Mouse (Mus musculus): Measurements from ENCODE around the gene Smg7. TPM values are rescaled to one million over a fixed set of nuclear protein-coding genes. Genes with fewer than 3 reads are reported as not detected.

The Smg7 gene
- polyA plus RNA-seq, 1 experiment from 2014 or later = 25.9 TPM

GRCm38 (mm10) chr1:152819558-152819957 is 82.9 kb downstream of the Smg7 start:
- Histone ChIP-seq H3K27ac (no peak overlapping the region), H3K9me3 (no peaks in the 10 kb centered on the region), H3K36me3 (no peaks in the 10 kb centered on the region), H3K4me3 (no peak overlapping the region), H3K4me2 (no peak overlapping the region), H3K4me1 (peaks cover 7% of the 10 kb centered on the region), H3K9ac (no peak overlapping the region), H3K27me3 (no peaks in the 10 kb centered on the region)
- no peak for ATAC-seq (ENCODE audit: insufficient number of reproducible peaks, low FRiP score, low TSS enrichment, low read depth)
- WGBS = 78% methylated on average over 6 of the region's 6 CpGs

GRCm38 (mm10) chr1:152817794-152818193 is 84.7 kb downstream of the Smg7 start:
- H3K4me1 ChIP-seq = peaks cover 7% of the 10 kb centered on the region
- no peak overlapping the region for H3K9ac ChIP-seq
- H3K9me3 ChIP-seq = no peaks in the 10 kb centered on the region
- no peak overlapping the region for H3K27ac ChIP-seq
- no peaks in the 10 kb centered on the region for H3K36me3 ChIP-seq
- ATAC-seq (ENCODE audit: insufficient number of reproducible peaks, low FRiP score, low TSS enrichment, low read depth) = no peak
- H3K27me3 ChIP-seq = no peaks in the 10 kb centered on the region
- no peak overlapping the region for H3K4me3 ChIP-seq
- 55% methylated on average over 10 of the region's 10 CpGs for WGBS
- no peak overlapping the region for H3K4me2 ChIP-seq

GRCm38 (mm10) chr1:152817027-152817769 is 85.2 kb downstream of the Smg7 start:
- Histone ChIP-seq H3K4me1 (peaks cover 7% of the 10 kb centered on the region), H3K9ac (no peak overlapping the region), H3K36me3 (no peaks in the 10 kb centered on the region), H3K27me3 (no peaks in the 10 kb centered on the region), H3K4me3 (no peak overlapping the region), H3K27ac (no peak overlapping the region), H3K4me2 (no peak overlapping the region), H3K9me3 (no peaks in the 10 kb centered on the region)
- WGBS = 37% methylated on average over 12 of the region's 12 CpGs
- no peak for ATAC-seq (ENCODE audit: insufficient number of reproducible peaks, low FRiP score, low TSS enrichment, low read depth)

DNA sequence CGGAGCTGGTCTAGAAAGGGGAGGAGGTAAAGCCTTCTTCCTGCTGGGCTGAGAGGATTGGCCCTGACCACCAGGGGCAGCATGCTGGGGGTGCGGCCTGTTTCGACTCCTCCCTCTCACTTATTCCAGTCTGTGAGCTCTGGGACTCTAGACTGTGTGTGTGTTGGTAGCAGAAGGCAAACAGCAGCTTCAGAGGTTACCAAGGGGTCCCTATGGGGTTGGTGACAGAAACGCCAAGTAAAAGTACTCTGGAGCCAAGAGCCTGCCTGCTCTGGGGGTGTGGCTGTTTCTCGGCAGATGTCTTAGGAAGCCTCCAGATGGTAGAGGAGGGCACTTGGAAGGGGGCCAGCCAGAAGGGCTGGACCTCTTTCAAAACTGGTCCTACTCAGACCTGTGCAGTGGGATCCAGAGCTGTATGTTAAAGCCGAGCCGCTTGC is 87.2 kb downstream of the Smg7 start:
- Histone ChIP-seq H3K36me3 (no peaks in the 10 kb centered on the region), H3K9ac (no peak overlapping the region), H3K4me3 (no peak overlapping the region), H3K9me3 (no peaks in the 10 kb centered on the region), H3K4me1 (peaks cover 7% of the 10 kb centered on the region), H3K27me3 (no peaks in the 10 kb centered on the region), H3K4me2 (no peak overlapping the region), H3K27ac (no peak overlapping the region)
- WGBS = 30% methylated on average over 7 of the region's 7 CpGs
- peak; percentile 58 for ATAC-seq (ENCODE audit: insufficient number of reproducible peaks, low FRiP score, low TSS enrichment, low read depth)

DNA sequence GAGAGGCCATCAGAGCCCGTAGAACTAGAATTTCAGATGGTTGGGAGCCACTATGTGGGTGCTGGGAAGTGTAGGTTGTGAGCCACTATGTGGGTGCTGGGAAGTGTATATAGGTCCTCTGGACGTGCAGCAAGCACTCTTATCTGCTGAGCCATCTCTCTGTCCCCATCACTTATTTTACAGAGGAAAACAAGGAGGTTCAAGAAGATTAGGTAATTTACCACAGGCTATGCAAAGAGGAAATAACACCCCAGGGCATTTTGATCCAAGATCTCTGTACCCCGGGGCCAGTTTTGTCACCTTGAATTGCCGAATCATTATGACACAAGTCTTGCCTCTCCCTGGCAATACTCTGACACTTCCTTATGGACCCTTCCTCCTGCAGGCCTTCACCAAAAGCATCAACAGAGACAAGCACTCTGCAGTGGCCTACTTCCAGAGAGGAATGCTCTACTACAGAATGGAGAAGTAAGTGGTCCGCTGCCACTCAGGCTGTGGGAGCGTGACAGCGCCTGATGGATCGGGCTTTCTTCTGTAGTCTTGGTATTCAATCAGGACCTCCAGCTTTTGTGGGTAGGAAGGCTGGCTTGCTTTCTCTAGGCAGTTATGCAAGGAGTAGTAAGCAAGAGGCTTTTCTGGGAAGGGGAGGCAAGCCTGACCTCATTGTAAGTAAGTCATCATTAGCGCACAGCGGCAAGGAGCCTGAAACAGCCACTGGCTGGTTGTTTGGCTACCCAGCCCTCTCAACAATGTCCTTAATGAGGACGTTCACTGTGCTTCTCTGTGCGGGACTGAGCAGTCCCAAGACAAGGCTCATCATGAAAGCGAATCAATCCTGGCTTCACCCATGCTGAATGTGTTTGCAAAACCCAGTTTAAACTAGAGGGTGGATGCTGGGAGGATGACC is 91.7 kb downstream of the Smg7 start:
- Histone ChIP-seq H3K36me3 (no peaks in the 10 kb centered on the region), H3K4me1 (peaks cover 13% of the 10 kb centered on the region), H3K9me3 (no peaks in the 10 kb centered on the region), H3K9ac (no peak overlapping the region), H3K4me2 (no peak overlapping the region), H3K4me3 (no peak overlapping the region), H3K27me3 (no peaks in the 10 kb centered on the region), H3K27ac (no peak overlapping the region)
- WGBS = 76% methylated on average over 13 of the region's 13 CpGs
- ATAC-seq (ENCODE audit: insufficient number of reproducible peaks, low FRiP score, low TSS enrichment, low read depth) = no peak

- Histone ChIP-seq H3K9me3 (no peaks in the 10 kb centered on the region), H3K4me3 (no peak overlapping the region), H3K9ac (no peak overlapping the region), H3K36me3 (no peaks in the 10 kb centered on the region), H3K4me1 (peaks cover 6% of the 10 kb centered on the region), H3K27ac (no peak overlapping the region), H3K27me3 (no peaks in the 10 kb centered on the region), H3K4me2 (no peak overlapping the region)
- no peak for ATAC-seq (ENCODE audit: insufficient number of reproducible peaks, low FRiP score, low TSS enrichment, low read depth)
- 36% methylated on average over 8 of the region's 8 CpGs for WGBS
Measured at GRCm38 (mm10) chr1:152809541-152810252, 92.7 kb downstream of the Smg7 start.

DNA sequence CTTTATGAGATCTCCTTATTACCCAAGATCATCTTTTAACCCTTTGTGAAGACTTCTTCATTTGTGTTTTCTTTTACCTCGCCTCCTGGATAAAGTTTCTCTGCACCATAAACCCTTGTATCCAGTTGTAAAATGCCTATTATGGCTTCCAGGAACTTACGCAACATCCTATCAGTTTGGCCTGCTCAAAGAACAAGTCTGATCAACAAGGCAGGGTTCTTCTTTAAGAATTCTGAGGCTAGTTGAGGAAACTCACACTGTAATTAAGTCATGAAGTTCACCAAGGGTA is 94.1 kb downstream of the Smg7 start:
- no peaks in the 10 kb centered on the region for H3K9me3 ChIP-seq
- no peak overlapping the region for H3K27ac ChIP-seq
- WGBS = 58% methylated on average over 2 of the region's 2 CpGs
- no peak overlapping the region for H3K9ac ChIP-seq
- H3K27me3 ChIP-seq = no peaks in the 10 kb centered on the region
- H3K4me2 ChIP-seq = no peak overlapping the region
- no peaks in the 10 kb centered on the region for H3K36me3 ChIP-seq
- no peak for ATAC-seq (ENCODE audit: insufficient number of reproducible peaks, low FRiP score, low TSS enrichment, low read depth)
- H3K4me3 ChIP-seq = no peak overlapping the region
- peaks cover 6% of the 10 kb centered on the region for H3K4me1 ChIP-seq

- H3K27ac ChIP-seq = no peak overlapping the region
- H3K27me3 ChIP-seq = no peaks in the 10 kb centered on the region
- no peak overlapping the region for H3K9ac ChIP-seq
- no peaks in the 10 kb centered on the region for H3K9me3 ChIP-seq
- no peaks in the 10 kb centered on the region for H3K36me3 ChIP-seq
- H3K4me3 ChIP-seq = no peak overlapping the region
- ATAC-seq (ENCODE audit: insufficient number of reproducible peaks, low FRiP score, low TSS enrichment, low read depth) = no peak
- H3K4me2 ChIP-seq = no peak overlapping the region
- 41% methylated on average over 18 of the region's 18 CpGs for WGBS
- peaks cover 6% of the 10 kb centered on the region for H3K4me1 ChIP-seq
Measured at GRCm38 (mm10) chr1:152807619-152808391, 94.6 kb downstream of the Smg7 start.

GRCm38 (mm10) chr1:152804907-152805306 is 97.5 kb downstream of the Smg7 start:
- Histone ChIP-seq H3K36me3 (no peaks in the 10 kb centered on the region), H3K4me2 (no peak overlapping the region), H3K9me3 (no peaks in the 10 kb centered on the region), H3K27ac (no peak overlapping the region), H3K27me3 (no peaks in the 10 kb centered on the region), H3K4me3 (no peak overlapping the region), H3K9ac (no peak overlapping the region), H3K4me1 (peaks cover 6% of the 10 kb centered on the region)
- 83% methylated on average over 6 of the region's 6 CpGs for WGBS
- ATAC-seq (ENCODE audit: insufficient number of reproducible peaks, low FRiP score, low TSS enrichment, low read depth) = no peak

DNA sequence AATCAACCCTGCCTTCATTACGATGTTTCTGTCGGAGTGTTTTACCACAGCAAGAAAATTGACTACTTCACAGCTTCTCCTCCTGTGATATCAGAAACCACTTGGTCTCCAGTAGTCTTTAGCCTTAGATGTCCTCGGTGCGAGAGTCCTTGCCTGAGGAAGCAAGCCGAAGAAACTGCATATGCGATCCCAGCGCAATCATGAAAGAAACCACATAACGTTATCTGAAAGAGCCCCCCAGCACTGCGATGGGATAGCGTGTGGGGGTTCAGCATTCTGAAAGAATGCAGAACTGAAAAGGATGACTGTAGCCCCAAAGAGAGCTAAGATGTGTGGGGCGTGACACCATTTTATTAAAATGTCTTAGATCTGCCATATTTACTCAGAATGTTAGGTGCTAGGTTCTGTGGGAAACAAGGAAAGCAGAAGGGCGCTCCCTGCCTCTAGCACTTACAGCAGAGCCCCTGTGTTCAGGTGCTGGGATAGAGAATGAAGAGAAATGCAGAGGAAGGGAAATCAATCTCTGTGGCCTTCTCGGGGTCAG is 101.7 kb downstream of the Smg7 start:
- H3K4me2 ChIP-seq = no peak overlapping the region
- H3K36me3 ChIP-seq = no peaks in the 10 kb centered on the region
- no peaks in the 10 kb centered on the region for H3K9me3 ChIP-seq
- H3K9ac ChIP-seq = no peak overlapping the region
- no peak overlapping the region for H3K27ac ChIP-seq
- no peak for ATAC-seq (ENCODE audit: insufficient number of reproducible peaks, low FRiP score, low TSS enrichment, low read depth)
- H3K4me3 ChIP-seq = no peak overlapping the region
- H3K27me3 ChIP-seq = no peaks in the 10 kb centered on the region
- H3K4me1 ChIP-seq = peaks cover 3% of the 10 kb centered on the region
- WGBS = 84% methylated on average over 13 of the region's 13 CpGs

- no peaks in the 10 kb centered on the region for H3K36me3 ChIP-seq
- no peak within 1 kb of the TSS for H3K4me2 ChIP-seq
- H3K27me3 ChIP-seq = no peaks in the 10 kb centered on the region
- WGBS = 8% methylated on average over 2 of the region's 2 CpGs
- H3K4me1 ChIP-seq = peaks cover 3% of the 10 kb centered on the region
- ATAC-seq (ENCODE audit: insufficient number of reproducible peaks, low FRiP score, low TSS enrichment, low read depth) = 0 out of 2 replicates have a peak, but pooled peaks have one; percentile 61
- no peak within 1 kb of the TSS for H3K9ac ChIP-seq
- H3K9me3 ChIP-seq = no peaks in the 10 kb centered on the region
- no peak within 1 kb of the TSS for H3K4me3 ChIP-seq
- H3K27ac ChIP-seq = no peak within 1 kb of the TSS
Measured at GRCm38 (mm10) chr1:152799897-152800296, 102.5 kb downstream of the Smg7 start, which contains the start of gene Ncf2. Ncf2 (plus strand) TSS chr1:152800194.
